21 mouse cellular contexts compared by ENCODE assay signal in the genomic region with DNA sequence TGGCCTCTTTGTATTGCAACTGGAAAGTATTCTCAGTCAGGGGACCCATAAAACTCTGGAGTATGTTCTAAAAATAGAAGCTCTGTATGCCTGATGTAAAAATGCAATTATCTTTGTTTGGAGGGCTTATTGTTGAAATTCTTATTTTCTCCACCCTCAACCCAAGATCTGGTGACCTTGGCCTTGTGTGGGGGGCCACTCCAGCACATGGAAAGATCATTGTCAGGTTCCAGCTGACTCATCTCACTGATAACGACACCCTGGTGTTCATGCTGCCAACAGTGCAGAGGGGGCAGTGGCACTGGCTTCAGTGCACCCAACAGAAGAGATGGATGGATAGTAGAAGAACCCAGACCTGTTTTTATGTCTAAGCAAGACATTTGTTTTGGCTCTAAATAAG.
A peak's percentile ranks its signal among the peaks of the same experiment; 100 is the strongest.
DNase-seq lines count a peak whose midpoint lies in the region; ATAC-seq and TF ChIP-seq lines count a peak whose summit lies in the region.
"Had no signal": no experiment of that assay in that cellular context is flagged by ENCODE, and none has a peak within 500 bp of the region (broad histone marks: within the 10 kb centered on the region; RNA-seq: fewer than 3 reads in every experiment).

No protein-coding gene starts in this region.

- no peak for TF ChIP-seq CTCF in kidney, postnatal 0 days (IDR thresholded peaks at IDR 0.05; ENCODE audit: low read depth)

- H3K4me1 ChIP-seq in heart, embryonic 12.5 days (replicated peaks) = peaks cover 33% of the 10 kb centered on the region
- H3K4me1 ChIP-seq in kidney, postnatal 0 days (replicated peaks; ENCODE audit: insufficient read depth, low read length) = no peaks in the 10 kb centered on the region
- H3K4me1 ChIP-seq: liver, embryonic 13.5 days; midbrain, embryonic 15.5 days had no signal

- no peak overlapping the region for H3K4me2 ChIP-seq in heart, embryonic 12.5 days
- H3K4me2 ChIP-seq in kidney, postnatal 0 days (ENCODE audit: low read length) = no peak overlapping the region
- H3K4me2 ChIP-seq: embryonic facial prominence, embryonic 15.5 days; hindbrain, embryonic 15.5 days; limb, embryonic 13.5 days; liver, embryonic 13.5 days; lung, embryonic 14.5 days; midbrain, embryonic 15.5 days; neural tube, embryonic 15.5 days had no signal

- no peak for ATAC-seq in heart, embryonic 12.5 days (ENCODE audit: insufficient number of reproducible peaks, low FRiP score)
- no peak for ATAC-seq in kidney, postnatal 0 days (replicated peaks; ENCODE audit: low FRiP score, low read depth)
- ATAC-seq: forebrain, embryonic 16.5 days; intestine, embryonic 16.5 days; midbrain, embryonic 15.5 days had no signal

- no peaks in the 10 kb centered on the region for H3K36me3 ChIP-seq in heart, embryonic 12.5 days
- no peaks in the 10 kb centered on the region for H3K36me3 ChIP-seq in kidney, postnatal 0 days (ENCODE audit: insufficient read depth, low read length)
- H3K36me3 ChIP-seq: embryonic facial prominence, embryonic 15.5 days; hindbrain, embryonic 15.5 days; limb, embryonic 13.5 days; liver, embryonic 13.5 days; midbrain, embryonic 15.5 days; neural tube, embryonic 15.5 days had no signal

- H3K27me3 ChIP-seq in heart, embryonic 12.5 days (replicated peaks) = no peaks in the 10 kb centered on the region
- H3K27me3 ChIP-seq in kidney, postnatal 0 days (ENCODE audit: insufficient read depth, low read length) = no peaks in the 10 kb centered on the region
- H3K27me3 ChIP-seq: embryonic facial prominence, embryonic 15.5 days; hindbrain, embryonic 15.5 days; limb, embryonic 13.5 days; liver, embryonic 13.5 days; midbrain, embryonic 15.5 days; neural tube, embryonic 15.5 days had no signal

- H3K9ac ChIP-seq in heart, embryonic 12.5 days = no peak overlapping the region
- H3K9ac ChIP-seq in kidney, postnatal 0 days (ENCODE audit: low read depth, low read length) = no peak overlapping the region
- H3K9ac ChIP-seq: embryonic facial prominence, embryonic 15.5 days; hindbrain, embryonic 15.5 days; limb, embryonic 13.5 days; liver, embryonic 13.5 days; lung, embryonic 14.5 days; midbrain, embryonic 15.5 days; neural tube, embryonic 15.5 days had no signal

- DNase-seq in heart, adult 9 months (ENCODE audit: low spot score in 2 of 2) = no peak
- DNase-seq in kidney, postnatal 0 days (ENCODE audit: low spot score) = peak; percentile 43
- DNase-seq in kidney, adult 9 months = no peak
- peak; percentile 37 for DNase-seq in NIH3T3 (ENCODE audit: low read depth)
- peak; percentile 38 for DNase-seq in adrenal gland, postnatal 14 days
- DNase-seq in gastrocnemius, postnatal 25 days = no peak
- DNase-seq: B cell, adult 2 months; cerebellum, adult 2 months; cerebellum, postnatal 36 days; liver, embryonic 13.5 days; lung, embryonic 14.5 days; lung, postnatal 36 days had no signal

- WGBS in heart, embryonic 12.5 days = 38% methylated on average over 1 of the region's 1 CpGs
- 3% methylated on average over 1 of the region's 1 CpGs for WGBS in kidney, postnatal 0 days

- peak overlapping the region; percentile 53; the same call in 1 of the 2 replicates for H3K27ac ChIP-seq in heart, embryonic 12.5 days (ENCODE audit: poor library complexity, severe bottlenecking)
- peak overlapping the region; percentile 15; the same call in 1 of the 2 replicates for H3K27ac ChIP-seq in kidney, postnatal 0 days
- H3K27ac ChIP-seq: embryonic facial prominence, embryonic 15.5 days; hindbrain, embryonic 15.5 days; limb, embryonic 13.5 days; liver, embryonic 13.5 days; midbrain, embryonic 15.5 days; neural tube, embryonic 15.5 days; stomach, postnatal 0 days had no signal

- H3K9me3 ChIP-seq in heart, embryonic 12.5 days (replicated peaks) = no peaks in the 10 kb centered on the region
- no peaks in the 10 kb centered on the region for H3K9me3 ChIP-seq in kidney, postnatal 0 days (replicated peaks; ENCODE audit: low read length)
- H3K9me3 ChIP-seq: embryonic facial prominence, embryonic 15.5 days; hindbrain, embryonic 15.5 days; limb, embryonic 13.5 days; liver, embryonic 13.5 days; midbrain, embryonic 15.5 days; neural tube, embryonic 15.5 days had no signal

- no peak overlapping the region for H3K4me3 ChIP-seq in heart, embryonic 12.5 days
- no peak overlapping the region for H3K4me3 ChIP-seq in kidney, postnatal 0 days (replicated peaks; ENCODE audit: low read depth, low read length)
- H3K4me3 ChIP-seq: embryonic facial prominence, embryonic 15.5 days; hindbrain, embryonic 15.5 days; limb, embryonic 13.5 days; liver, embryonic 13.5 days; midbrain, embryonic 15.5 days; neural tube, embryonic 15.5 days had no signal

Comparison
In these comparisons a context has a peak if more than half of its experiments do, and no peak if none do; other contexts are left out.
1. DNase-seq: peak in kidney, postnatal 0 days (single experiment), NIH3T3 (single experiment) and adrenal gland, postnatal 14 days (single experiment); none in heart, adult 9 months (0 of 2), kidney, adult 9 months (single experiment) and gastrocnemius, postnatal 25 days (single experiment).